Mouse (Mus musculus): Measurements from ENCODE around the gene Gclm.

The Gclm gene

DNA sequence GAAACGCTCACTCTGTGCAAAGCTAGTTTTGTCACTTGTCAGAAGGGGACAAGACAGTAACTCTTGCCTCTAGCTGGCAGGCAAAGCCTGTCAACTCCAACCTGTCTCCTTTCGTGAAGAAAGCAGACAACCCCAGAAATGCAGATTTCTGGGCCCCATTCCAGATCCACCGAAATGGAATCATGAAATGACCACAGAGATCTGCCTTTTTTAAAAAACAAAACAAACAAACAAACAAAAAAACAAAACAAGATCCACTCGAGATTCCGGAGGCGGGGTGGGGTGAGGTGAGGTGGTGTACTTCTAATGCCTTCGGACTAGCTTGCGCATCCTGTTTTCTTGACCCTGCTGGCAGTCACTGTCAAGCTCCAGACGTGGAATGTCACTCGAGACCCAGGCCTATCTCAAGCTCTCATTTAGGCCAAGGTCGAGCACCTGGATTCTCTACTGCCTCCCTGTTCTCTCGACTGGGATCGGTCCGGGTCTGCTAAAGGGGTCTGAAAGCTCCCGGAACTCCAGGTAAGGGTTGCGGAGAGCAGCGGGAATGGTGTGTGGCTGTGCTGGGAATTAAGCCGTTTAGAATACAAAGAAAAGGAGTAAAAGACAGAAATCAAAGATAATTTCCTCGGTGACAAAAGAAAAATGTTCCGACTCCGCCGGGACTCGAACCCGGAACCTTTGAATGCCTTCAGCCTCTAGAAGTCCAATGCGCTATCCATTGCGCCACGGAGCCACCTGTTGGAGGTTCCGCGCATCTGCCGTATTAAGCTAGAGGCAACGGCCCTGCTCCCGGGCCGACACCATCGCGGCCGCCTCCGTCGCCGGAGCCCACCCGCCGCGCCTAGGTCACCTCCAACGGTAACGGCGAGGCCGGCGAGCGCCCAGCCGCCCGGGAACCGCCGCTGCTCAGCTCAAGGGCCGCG, 47.2 kb downstream of the Gclm start:
- DNase-seq (ENCODE audit: low spot score in 2 of 2), result peak; percentile 85 to 87

DNA sequence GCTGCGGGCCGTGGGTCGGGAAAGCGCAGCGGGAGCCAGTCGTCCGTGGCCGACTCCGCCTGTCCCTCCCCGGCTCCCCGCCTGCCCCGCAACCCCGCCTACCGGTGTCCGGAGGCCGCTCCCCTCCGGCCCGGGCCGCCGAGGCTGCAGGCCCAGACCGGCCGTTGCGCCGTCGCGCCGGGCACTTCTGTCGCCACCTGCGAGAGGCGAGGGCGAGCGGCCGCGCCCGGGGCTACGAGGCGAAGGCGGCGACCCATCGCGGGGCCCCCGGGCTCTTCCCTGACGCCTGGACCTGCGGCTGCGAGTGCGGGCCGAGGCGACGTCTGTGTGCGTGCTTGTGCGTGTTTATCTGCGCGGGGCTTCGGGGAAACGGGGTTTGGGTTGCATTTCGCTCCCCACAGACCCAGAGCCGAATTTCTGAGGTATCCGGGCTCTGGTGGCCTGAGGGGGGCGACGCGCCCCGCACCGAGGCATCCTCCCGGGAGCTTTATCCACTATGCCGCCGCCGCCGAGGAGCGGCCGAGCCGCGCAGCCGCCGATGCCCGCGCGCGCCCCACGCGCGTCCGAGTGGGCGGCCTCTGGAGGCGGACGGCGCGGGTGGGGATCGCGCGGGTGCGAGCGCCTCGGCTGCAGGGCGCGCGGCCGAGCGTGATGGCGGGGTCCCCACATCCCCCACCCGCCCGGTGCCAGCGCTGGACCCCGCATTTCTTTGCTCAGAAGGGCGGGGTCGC, 48.0 kb downstream of the Gclm start:
- peak in 1 of 2 experiments; percentile 38 for DNase-seq (ENCODE audit: low spot score in 2 of 2)

DNA sequence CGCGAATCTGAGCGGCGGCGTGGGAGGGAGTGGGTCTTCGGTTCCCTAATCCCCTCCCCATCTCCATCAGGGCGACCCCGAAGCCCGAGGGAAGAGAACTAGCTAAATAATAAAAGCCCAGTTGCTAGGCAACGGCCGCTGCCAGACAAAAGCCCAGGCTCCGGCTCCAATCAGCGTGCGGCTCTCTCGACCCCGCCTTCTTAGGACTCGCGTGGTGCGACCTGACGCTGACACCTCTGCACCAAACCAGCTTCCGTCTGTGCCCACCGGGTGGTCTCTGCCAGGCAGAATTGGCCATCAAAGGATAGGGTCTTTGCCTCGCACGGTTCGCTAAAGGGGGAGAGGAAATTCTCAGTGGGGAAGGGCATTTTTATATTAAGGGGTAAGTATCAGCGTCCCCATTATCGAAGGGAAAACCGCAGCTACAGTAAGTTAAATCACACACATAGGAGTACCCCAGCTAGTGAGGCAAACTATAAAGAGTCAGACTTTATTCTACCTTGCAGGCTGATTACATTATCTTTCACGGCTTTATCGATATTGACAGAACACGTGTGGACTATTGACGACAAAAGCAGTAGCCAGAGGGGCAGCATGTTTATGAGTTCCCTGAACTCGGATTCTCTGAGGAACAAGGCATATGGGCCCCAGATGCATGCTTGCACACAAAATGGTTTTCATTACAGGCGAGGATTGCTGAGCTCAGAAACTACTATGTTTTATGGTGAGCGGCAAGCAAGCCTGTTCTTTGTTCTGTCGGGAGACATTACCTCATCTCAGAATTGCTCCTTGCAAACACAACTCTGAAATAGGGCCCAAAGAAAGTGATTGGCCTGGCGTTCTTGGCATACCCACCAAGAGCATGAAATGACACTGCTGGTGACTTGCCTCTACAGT, 48.8 kb downstream of the Gclm start, which contains the start of gene Bcar3:
TSS of gene Bcar3 (plus strand) at position 183 of the 897 bp plus-strand sequence.
- peak; percentile 90 to 92 for DNase-seq (ENCODE audit: low spot score in 2 of 2)

DNA sequence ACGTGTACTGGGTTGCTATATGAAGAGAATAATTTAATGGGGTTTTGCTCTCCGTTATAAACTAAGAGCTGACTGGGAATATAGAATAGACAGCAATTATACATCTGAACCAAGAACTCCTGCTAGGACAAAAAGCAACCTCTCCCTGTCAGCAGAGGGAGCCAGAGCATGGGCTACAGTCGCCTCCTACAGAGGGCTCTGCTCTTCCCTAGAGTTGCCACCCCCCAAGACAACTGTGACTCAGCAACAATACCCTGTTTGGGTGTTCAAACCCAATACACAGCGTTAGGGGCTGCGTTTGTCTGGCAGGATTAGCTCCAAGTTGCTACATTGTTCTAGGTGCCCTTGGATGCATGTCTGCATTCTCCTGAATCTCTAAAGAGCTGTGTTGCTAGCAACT, 50.2 kb downstream of the Gclm start:
- DNase-seq (ENCODE audit: low spot score in 2 of 2), result peak in 1 of 2 experiments; percentile 47

DNA sequence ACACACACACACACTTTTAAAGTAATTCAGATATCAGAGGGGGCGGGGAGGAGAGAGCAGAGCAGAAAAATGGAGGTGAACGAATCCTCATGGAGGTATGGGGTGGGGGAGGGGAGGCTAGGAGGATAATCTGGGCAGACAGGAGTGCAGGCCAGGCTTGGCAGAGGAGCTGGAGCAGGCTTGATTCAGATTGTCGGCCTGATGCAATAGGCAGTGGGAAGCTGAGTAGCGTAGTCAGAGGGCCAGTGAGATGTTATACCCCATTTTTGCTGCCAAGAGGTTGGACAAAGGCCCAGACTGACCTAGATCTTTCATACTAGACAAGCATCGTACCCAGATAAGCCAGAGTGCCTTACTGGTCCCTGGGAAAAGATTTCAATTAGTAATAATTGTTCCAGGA, 51.6 kb downstream of the Gclm start:
- DNase-seq (ENCODE audit: low spot score in 2 of 2), result no peak

DNA sequence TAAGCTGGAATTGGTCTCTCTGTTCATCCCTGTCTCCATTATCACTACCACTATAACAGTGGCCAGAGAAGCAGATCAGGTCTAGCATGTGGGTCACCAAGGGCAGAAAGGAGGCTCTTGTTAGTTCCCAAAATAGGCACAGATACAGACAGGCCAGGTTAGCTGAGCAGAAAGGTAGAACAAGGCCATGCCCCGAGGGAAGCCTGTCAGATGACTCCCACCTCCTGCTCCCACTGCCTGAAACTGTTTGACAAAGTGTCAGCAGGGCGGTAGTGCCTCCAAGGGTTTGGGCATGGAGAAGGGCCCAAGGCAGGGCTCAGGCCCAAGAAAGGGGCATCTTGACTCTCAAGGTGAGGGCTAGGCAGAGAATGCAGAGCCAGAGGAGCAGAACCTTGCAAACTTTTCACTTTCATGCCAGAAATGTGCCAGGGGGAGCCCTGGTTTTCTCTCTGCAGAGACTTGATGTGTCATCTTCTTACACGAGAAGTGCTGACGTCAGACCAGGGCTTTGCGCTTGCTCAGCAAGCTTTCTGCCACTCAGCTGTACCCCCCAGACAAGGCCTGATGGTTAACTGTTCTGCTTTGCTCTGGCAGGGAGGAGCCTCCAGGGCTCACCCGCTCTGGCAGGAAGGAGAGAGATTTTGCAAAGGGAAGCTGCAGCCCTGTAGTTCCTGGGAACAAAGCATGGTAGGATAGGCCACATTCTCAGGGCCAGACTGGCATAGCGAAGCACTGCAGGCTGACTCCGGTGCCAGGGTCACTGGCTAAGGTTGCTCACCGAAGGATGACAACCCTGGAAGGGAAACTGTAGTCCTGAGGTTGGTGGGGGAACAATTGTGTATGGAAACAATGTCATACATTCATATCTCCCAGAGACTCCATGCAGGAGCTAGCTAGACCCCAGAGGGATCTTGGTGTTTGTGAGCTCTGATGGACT, 55.9 kb downstream of the Gclm start:
- peak; percentile 65 to 80 for DNase-seq (ENCODE audit: low spot score in 2 of 2)

DNA sequence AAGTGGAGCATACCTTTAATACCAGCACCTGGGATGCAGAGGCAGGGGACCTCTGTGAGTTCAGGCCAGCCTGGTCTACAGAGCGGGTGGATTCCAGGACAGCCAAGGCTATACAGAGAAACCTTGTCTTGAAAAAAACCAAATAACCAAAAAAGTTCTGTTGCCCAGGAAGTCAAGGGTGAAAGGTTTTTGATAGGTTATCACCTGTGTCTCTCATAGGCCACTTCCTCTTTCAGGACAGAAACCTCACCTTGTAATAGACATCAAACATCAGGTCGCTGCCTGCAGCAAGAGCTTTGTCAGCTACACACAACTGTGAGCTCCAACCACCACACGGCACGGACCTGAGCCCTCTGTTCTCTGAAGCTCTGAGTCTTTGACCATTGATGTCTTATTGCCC, 59.2 kb downstream of the Gclm start:
- DNase-seq (ENCODE audit: low spot score in 2 of 2), result no peak

DNA sequence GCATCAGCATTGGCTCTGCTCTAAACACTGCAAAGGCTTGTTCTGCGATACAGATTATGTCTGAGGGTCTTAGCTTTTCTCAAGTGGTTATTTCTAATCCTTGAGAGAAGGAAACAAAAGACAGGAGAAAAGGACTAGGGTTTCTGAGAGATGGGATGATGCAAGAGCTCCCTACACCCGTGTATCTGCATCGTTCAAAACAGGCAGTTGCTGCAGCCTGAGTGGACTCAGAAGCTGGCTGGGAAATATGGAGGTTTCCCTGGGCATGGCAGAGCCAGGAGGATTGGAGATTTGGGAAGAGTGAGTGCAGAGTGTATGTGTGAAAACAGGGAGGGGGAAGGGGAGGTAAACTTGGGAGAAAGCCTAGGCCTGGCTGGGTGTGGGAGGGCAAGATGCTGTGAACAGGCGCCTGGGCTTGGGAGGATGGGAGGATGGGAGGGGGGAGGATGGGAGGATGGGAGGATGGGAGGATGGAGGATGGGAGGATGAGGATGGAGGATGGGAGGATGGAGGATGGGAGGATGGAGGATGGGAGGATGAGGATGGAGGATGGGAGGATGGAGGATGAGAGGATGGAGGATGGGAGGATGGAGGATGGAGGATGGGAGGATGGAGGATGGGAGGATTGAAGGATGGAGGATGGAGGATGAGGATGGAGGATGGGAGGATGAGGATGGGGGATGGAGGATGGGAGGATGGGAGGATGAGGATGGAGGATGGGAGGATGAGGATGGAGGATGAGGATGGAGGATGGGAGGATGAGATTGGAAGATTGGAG, 62.7 kb downstream of the Gclm start:
- no peak for DNase-seq (ENCODE audit: low spot score in 2 of 2)

DNA sequence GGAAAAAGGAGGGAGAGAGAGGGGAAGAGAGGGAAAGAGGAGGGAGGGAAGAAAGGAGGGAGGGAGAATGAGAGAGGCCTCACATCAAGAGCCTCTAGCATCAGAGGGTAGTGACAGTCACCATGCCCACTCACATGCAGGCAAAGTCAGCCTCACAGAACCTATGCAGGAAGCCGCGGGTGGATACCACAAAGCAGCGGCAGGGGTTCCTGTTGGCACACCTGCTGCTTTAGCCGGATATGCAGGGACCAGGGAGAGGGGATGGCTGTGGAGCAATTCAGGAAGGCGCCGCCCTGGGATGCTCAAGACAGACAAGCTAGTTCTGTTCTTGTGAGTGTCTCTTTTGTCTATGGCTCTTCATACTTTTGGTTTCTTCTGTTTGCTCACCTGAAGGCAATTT, 63.6 kb downstream of the Gclm start:
- DNase-seq (ENCODE audit: low spot score in 2 of 2), result no peak

DNA sequence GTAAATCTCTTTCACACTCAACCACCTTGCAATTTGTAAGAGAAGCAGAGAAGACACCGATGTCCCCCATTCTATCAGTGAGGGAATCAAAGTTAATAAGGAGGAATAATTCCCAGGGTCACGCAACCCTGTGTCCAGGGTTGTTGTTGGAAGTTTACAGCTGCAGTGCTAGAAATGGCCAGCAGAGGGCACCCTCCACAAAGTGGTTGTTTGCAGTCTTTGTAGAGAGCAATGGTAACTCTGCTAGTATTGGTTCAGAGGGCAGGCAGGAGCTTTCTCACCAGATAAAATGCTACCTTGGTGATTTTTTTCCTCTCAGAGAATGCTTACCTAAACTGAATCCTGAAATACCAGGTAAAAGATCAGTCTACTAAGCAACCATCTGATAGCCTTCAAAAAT, 66.7 kb downstream of the Gclm start:
- peak; percentile 44 to 86 for DNase-seq (ENCODE audit: low spot score in 2 of 2)

DNA sequence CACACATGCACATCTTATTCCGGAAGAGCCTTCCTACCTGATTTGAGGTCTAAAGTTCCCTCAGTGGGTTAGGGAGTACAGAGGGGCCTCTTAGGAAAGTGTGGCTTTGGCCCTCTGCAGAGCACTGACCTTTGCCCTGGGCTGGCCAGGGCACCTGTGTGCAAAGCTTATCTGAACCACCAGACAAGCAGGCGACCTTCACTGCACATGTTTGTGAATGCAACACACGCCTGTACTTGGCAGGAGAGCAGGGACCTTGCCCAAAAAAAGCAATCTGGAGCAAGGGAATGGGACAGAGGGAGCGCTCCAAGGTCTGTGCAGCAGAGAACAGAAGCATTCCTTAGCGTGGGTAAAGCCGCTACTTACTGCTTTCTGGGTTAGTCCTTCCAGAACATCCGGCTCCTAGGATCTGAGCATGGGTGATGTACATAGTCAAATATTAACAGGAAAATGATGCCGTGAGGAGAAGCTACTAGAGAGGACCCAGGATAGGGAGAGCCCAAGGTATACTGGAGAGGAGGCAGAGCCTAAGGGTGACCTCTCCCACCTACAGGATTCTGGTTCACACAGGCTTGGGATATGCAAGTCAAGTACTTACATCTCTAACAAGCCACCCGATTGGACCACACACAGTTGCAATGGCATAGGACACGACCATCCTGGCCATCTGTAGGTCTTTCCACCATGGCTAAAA, 67.7 kb downstream of the Gclm start:
- DNase-seq (ENCODE audit: low spot score in 2 of 2), result no peak

DNA sequence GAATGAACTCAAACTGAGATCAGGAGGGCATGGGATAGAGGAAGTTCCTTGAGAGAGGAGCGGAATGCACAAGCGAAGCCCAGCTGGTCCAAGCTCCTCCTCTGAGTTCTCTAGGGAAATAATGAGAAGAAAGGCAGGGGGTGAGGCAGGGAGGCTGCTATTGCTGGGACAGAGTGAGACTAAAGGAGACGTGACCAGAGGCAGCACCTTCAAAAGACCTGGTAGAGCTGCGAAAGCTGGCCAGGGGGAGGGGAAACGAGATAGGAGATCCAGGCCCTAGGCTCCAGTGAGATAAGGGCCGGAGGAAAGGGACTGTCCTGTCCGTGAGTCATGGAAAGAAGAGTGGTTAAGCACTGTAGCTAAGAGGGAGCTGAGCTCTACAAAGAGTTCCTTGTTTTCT, 68.6 kb downstream of the Gclm start:
- no peak for DNase-seq (ENCODE audit: low spot score in 2 of 2)

DNA sequence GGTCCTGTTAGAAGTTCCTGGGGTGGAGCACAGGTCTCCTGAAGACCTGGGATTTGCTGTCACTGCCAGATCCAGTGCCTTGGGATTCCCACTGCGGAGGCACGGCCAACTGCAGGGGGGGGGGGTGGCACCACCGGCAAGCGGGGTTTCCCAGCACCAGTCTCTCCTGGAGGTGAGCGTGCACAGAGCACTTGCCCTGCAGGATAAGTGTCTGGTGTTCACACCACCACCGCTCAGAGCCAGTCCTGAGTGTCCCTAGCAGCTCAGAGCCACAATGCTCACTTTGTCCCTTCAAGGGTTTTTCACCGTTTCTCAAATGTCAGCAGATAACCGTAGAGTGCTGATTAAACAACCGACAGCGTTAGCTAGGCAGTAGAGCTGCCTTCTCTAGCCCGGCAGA, 71.3 kb downstream of the Gclm start:
- DNase-seq (ENCODE audit: low spot score in 2 of 2), result no peak

DNA sequence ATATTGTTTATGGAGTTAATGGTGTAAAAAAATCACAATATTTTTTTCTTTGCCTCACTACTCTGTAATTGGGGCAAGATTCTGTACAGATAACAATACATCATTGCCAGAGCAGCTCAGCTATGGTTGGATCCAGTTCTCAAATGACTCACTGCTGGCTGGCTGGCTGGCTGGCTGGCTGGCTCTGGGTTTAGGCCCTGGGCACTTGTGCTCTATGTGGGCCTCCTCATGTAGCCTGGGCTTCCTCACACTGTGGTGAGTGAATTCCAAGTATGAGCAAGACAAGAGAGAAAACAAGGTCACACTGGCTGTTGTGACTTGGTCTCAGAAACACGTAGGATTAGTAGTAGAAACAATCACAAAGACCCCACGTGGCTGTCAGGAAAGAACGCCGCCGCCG, 72.0 kb downstream of the Gclm start:
- DNase-seq (ENCODE audit: low spot score in 2 of 2), result no peak
